Mouse (Mus musculus): Measurements from ENCODE around the gene Serhl. TPM values are rescaled to one million over a fixed set of nuclear protein-coding genes. Genes with fewer than 3 reads are reported as not detected.
"Not testable (repeated sequence)": the region's sequence is repeated elsewhere in the genome, so short reads cannot be mapped to it uniquely, and the experiment has no call there.

Gene Serhl
- polyA plus RNA-seq, 1 experiment = 37.5 TPM

GRCm38 (mm10) chr15:83052341-83053104 lies 36.8 kb upstream of the Serhl start:
- Histone ChIP-seq H3K27ac (ENCODE audit: control insufficient read depth, insufficient read depth, low read depth, low read length) (no peak overlapping the region), H3K27me3 (ENCODE audit: control insufficient read depth, insufficient read depth, low read length) (no peaks in the 10 kb centered on the region), H3K4me3 (ENCODE audit: control insufficient read depth, low read depth, low read length) (no peak overlapping the region), H3K36me3 (ENCODE audit: control insufficient read depth, insufficient read depth, low read length) (no peaks in the 10 kb centered on the region), H3K4me1 (ENCODE audit: control insufficient read depth, insufficient read depth, low read length) (peaks cover 11% of the 10 kb centered on the region)
- TF ChIP-seq POLR2A (IDR thresholded peaks at IDR 0.05; ENCODE audit: control insufficient read depth, low read depth, low read length) (no peak), CTCF (IDR thresholded peaks at IDR 0.05; ENCODE audit: control insufficient read depth, insufficient read depth, insufficient replicate concordance, low read depth, low read length) (no peak)

- Histone ChIP-seq H3K36me3 (ENCODE audit: control insufficient read depth, insufficient read depth, low read length) (no peaks in the 10 kb centered on the region), H3K27me3 (ENCODE audit: control insufficient read depth, insufficient read depth, low read length) (no peaks in the 10 kb centered on the region), H3K27ac (ENCODE audit: control insufficient read depth, insufficient read depth, low read depth, low read length) (no peak overlapping the region), H3K4me1 (ENCODE audit: control insufficient read depth, insufficient read depth, low read length) (peaks cover 15% of the 10 kb centered on the region), H3K4me3 (ENCODE audit: control insufficient read depth, low read depth, low read length) (no peak overlapping the region)
- TF ChIP-seq CTCF (IDR thresholded peaks at IDR 0.05; ENCODE audit: control insufficient read depth, insufficient read depth, insufficient replicate concordance, low read depth, low read length) = no peak
- TF ChIP-seq POLR2A (IDR thresholded peaks at IDR 0.05; ENCODE audit: control insufficient read depth, low read depth, low read length) = no peak
Measured at GRCm38 (mm10) chr15:83053261-83053660, 36.0 kb upstream of the Serhl start.

- peaks cover 15% of the 10 kb centered on the region for H3K4me1 ChIP-seq (ENCODE audit: control insufficient read depth, insufficient read depth, low read length)
- TF ChIP-seq POLR2A (IDR thresholded peaks at IDR 0.05; ENCODE audit: control insufficient read depth, low read depth, low read length) (no peak), CTCF (IDR thresholded peaks at IDR 0.05; ENCODE audit: control insufficient read depth, insufficient read depth, insufficient replicate concordance, low read depth, low read length) (no peak)
- no peak overlapping the region for H3K4me3 ChIP-seq (ENCODE audit: control insufficient read depth, low read depth, low read length)
- H3K36me3 ChIP-seq (ENCODE audit: control insufficient read depth, insufficient read depth, low read length) = no peaks in the 10 kb centered on the region
- H3K27me3 ChIP-seq (ENCODE audit: control insufficient read depth, insufficient read depth, low read length) = no peaks in the 10 kb centered on the region
- H3K27ac ChIP-seq (ENCODE audit: control insufficient read depth, insufficient read depth, low read depth, low read length) = no peak overlapping the region
Measured at GRCm38 (mm10) chr15:83055569-83055968, 33.7 kb upstream of the Serhl start.

DNA sequence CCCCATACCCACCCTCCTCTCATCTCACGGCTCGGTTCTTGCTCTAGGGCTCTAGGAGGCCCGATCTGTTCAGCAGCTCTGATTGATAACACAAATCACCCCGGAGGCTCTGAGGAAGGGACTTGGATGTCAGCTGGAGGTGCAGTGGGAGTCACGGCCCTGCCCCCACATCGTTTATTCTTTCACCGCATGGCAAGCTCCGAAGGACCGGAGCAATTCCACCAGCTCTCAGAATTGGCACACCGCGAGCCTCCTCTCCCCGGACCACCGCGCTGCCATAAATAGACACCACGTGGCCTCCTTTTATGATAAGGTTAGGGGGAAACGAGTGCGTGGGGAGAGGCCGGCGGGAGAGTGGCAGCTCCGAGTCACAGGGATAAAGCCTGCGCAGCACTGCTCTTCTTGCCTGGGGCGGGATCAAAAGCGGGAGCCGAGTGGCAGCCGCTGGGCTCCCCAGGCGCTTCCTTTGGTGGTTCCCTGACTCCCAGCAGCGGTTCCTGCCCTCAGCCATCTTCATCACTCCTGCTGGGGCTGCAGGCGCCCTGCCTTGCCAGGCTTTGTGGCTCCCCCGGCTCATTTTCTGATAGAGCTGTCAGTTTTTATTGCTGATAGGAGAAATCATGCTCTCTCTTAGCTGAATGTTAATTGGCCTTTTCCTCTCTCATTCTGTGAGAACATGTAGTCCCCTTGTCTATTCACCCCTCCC lies 32.8 kb upstream of the Serhl start:
- peak overlapping the region; percentile 45 for H3K4me3 ChIP-seq (ENCODE audit: control insufficient read depth, low read depth, low read length)
- no peaks in the 10 kb centered on the region for H3K36me3 ChIP-seq (ENCODE audit: control insufficient read depth, insufficient read depth, low read length)
- no peak overlapping the region; the same call in 1 of the 2 replicates for H3K27ac ChIP-seq (ENCODE audit: control insufficient read depth, insufficient read depth, low read depth, low read length)
- no peaks in the 10 kb centered on the region for H3K27me3 ChIP-seq (ENCODE audit: control insufficient read depth, insufficient read depth, low read length)
- peaks cover 15% of the 10 kb centered on the region for H3K4me1 ChIP-seq (ENCODE audit: control insufficient read depth, insufficient read depth, low read length)
- no peak for TF ChIP-seq CTCF (IDR thresholded peaks at IDR 0.05; ENCODE audit: control insufficient read depth, insufficient read depth, insufficient replicate concordance, low read depth, low read length)

GRCm38 (mm10) chr15:83057533-83057932 lies 31.8 kb upstream of the Serhl start:
- peak overlapping the region; percentile 23; the same call in 1 of the 2 replicates for H3K4me3 ChIP-seq (ENCODE audit: control insufficient read depth, low read depth, low read length)
- H3K4me1 ChIP-seq (ENCODE audit: control insufficient read depth, insufficient read depth, low read length) = peaks cover 15% of the 10 kb centered on the region
- H3K36me3 ChIP-seq (ENCODE audit: control insufficient read depth, insufficient read depth, low read length) = no peaks in the 10 kb centered on the region
- peak; percentile 64; the same call in 1 of the 2 replicates for TF ChIP-seq CTCF (IDR thresholded peaks at IDR 0.05; ENCODE audit: control insufficient read depth, insufficient read depth, insufficient replicate concordance, low read depth, low read length)
- no peak for TF ChIP-seq POLR2A (IDR thresholded peaks at IDR 0.05; ENCODE audit: control insufficient read depth, low read depth, low read length)
- no peaks in the 10 kb centered on the region for H3K27me3 ChIP-seq (ENCODE audit: control insufficient read depth, insufficient read depth, low read length)
- H3K27ac ChIP-seq (ENCODE audit: control insufficient read depth, insufficient read depth, low read depth, low read length) = peak overlapping the region; percentile 60

- H3K27ac ChIP-seq (ENCODE audit: control insufficient read depth, insufficient read depth, low read depth, low read length) = no peak overlapping the region
- no peak for TF ChIP-seq CTCF (IDR thresholded peaks at IDR 0.05; ENCODE audit: control insufficient read depth, insufficient read depth, insufficient replicate concordance, low read depth, low read length)
- no peak for TF ChIP-seq POLR2A (IDR thresholded peaks at IDR 0.05; ENCODE audit: control insufficient read depth, low read depth, low read length)
- peaks cover 15% of the 10 kb centered on the region for H3K4me1 ChIP-seq (ENCODE audit: control insufficient read depth, insufficient read depth, low read length)
- no peaks in the 10 kb centered on the region for H3K36me3 ChIP-seq (ENCODE audit: control insufficient read depth, insufficient read depth, low read length)
- no peaks in the 10 kb centered on the region for H3K27me3 ChIP-seq (ENCODE audit: control insufficient read depth, insufficient read depth, low read length)
- H3K4me3 ChIP-seq (ENCODE audit: control insufficient read depth, low read depth, low read length) = no peak overlapping the region
Measured at GRCm38 (mm10) chr15:83059233-83059660, 30.1 kb upstream of the Serhl start.

- H3K36me3 ChIP-seq (ENCODE audit: control insufficient read depth, insufficient read depth, low read length) = no peaks in the 10 kb centered on the region
- no peaks in the 10 kb centered on the region for H3K27me3 ChIP-seq (ENCODE audit: control insufficient read depth, insufficient read depth, low read length)
- H3K4me1 ChIP-seq (ENCODE audit: control insufficient read depth, insufficient read depth, low read length) = peaks cover 11% of the 10 kb centered on the region
- H3K27ac ChIP-seq (ENCODE audit: control insufficient read depth, insufficient read depth, low read depth, low read length) = no peak overlapping the region
- TF ChIP-seq POLR2A (IDR thresholded peaks at IDR 0.05; ENCODE audit: control insufficient read depth, low read depth, low read length) = no peak
- TF ChIP-seq CTCF (IDR thresholded peaks at IDR 0.05; ENCODE audit: control insufficient read depth, insufficient read depth, insufficient replicate concordance, low read depth, low read length) = no peak
- no peak overlapping the region for H3K4me3 ChIP-seq (ENCODE audit: control insufficient read depth, low read depth, low read length)
Measured at GRCm38 (mm10) chr15:83061689-83062088, 27.6 kb upstream of the Serhl start.

DNA sequence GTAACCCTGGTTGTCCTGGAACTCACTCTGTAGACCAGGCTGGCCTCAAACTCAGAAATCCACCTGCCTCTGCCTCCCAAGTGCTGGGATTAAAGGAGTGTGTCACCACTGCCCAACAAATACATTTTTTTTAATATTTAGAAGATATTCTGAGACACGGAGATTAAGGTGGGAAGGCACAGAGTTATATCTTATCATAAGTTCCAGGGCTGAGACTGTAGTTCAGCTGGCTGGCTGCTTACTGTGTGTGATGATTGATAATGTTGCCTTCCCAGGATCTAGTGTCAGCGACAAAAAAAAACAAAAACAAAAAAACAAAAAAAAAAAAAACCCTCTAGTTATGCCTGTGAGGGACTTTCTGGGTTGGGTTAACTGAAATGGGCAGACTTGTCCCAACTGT lies 26.7 kb upstream of the Serhl start:
- not testable (repeated sequence) for H3K27ac ChIP-seq (ENCODE audit: control insufficient read depth, insufficient read depth, low read depth, low read length); H3K4me1 ChIP-seq (ENCODE audit: control insufficient read depth, insufficient read depth, low read length); H3K27me3 ChIP-seq (ENCODE audit: control insufficient read depth, insufficient read depth, low read length); H3K4me3 ChIP-seq (ENCODE audit: control insufficient read depth, low read depth, low read length); H3K36me3 ChIP-seq (ENCODE audit: control insufficient read depth, insufficient read depth, low read length)
